Mouse (Mus musculus) forebrain, embryonic 12.5 days (tissue): ENCODE measurements at regions not wholly inside any gene's neighbourhood (a gene's known extent, or its start where the extent isn't known, plus 50 kb on each side); places are given as distances from the start of the nearest gene placed in this dataset.
A peak's percentile ranks its signal among the peaks of the same experiment; 100 is the strongest.

ENCODE experiments used
- ATAC-seq: fragments of 200-750 bp; cut with Nextera tagmentation; 2 replicates; pipeline ENCODE4 v1.8.0; 2017; ENCODE audit warnings: moderate TSS enrichment; ENCODE audit not compliant: low FRiP score
- H3K27ac ChIP-seq: fragments of 300-500 bp; sonication (generic); 2 replicates; pipeline ENCODE4 v1.5.1; 2016; ENCODE audit warnings: mild to moderate bottlenecking
- H3K27me3 ChIP-seq: fragments of 300-500 bp; sonication (generic); 2 replicates; pipeline ENCODE4 v1.6.1; 2016; ENCODE audit warnings: mild to moderate bottlenecking
- H3K36me3 ChIP-seq: fragments of 300-500 bp; sonication (generic); replicated peaks from 2 replicates; pipeline ENCODE4 v1.6.1; 2016; ENCODE audit warnings: mild to moderate bottlenecking
- H3K4me1 ChIP-seq: fragments of 300-500 bp; sonication (generic); 2 replicates; pipeline ENCODE4 v1.6.1; 2016
- H3K4me2 ChIP-seq: fragments of 300-500 bp; sonication (generic); 2 replicates; pipeline ENCODE4 v1.6.1; 2016; ENCODE audit warnings: mild to moderate bottlenecking, moderate library complexity
- H3K4me3 ChIP-seq: fragments of 300-500 bp; sonication (generic); replicated peaks from 2 replicates; pipeline ENCODE4 v1.5.1; 2016; ENCODE audit warnings: mild to moderate bottlenecking
- H3K9ac ChIP-seq: fragments of 300-500 bp; sonication (generic); 2 replicates; pipeline ENCODE4 v1.6.1; 2016; ENCODE audit warnings: mild to moderate bottlenecking
- H3K9me3 ChIP-seq: fragments of 300-500 bp; sonication (generic); 2 replicates; pipeline ENCODE4 v1.6.1; 2016
- WGBS: fragments of 180-500 bp; shearing (Covaris S2); methylation state at CpG from one replicate; pipeline ENCODE4 v1.1.7; 2016; 5-methylcytosine and 5-hydroxymethylcytosine counted together

DNA sequence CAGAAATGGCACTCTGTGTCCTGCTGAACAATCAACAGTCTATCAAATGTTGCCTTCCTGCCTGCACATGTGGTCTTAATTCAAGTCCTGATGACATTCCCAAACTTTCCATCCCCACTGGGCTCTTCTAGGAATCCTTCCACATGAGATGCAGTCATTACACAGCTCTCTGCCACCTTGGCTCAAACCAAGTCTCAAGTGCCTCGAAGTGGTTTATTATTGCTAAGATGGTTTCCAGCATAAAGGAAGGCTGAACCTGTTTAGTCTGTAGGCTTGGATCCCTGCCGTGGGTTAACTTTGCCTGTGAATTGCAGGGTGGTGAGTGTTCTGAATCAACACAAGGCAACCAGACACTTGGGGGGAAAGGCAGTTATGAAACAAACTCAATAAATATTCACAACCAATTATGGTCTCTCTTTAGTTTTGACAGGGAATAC, 293.4 kb upstream of the Acvr2a start:
- Histone ChIP-seq H3K4me3 (no peak overlapping the region), H3K9me3 (no peaks in the 10 kb centered on the region), H3K4me1 (no peaks in the 10 kb centered on the region), H3K27me3 (no peaks in the 10 kb centered on the region), H3K4me2 (no peak overlapping the region), H3K27ac (no peak overlapping the region), H3K36me3 (no peaks in the 10 kb centered on the region), H3K9ac (no peak overlapping the region)
- ATAC-seq, result no peak
- 70% methylated on average over 2 of the region's 2 CpGs for WGBS

- no peak for ATAC-seq
- H3K4me3 ChIP-seq, result no peak overlapping the region
- H3K27me3 ChIP-seq, result 0 out of 2 replicates have a peak, but pooled peaks cover 2% of the 10 kb centered on the region
- WGBS, result 73% methylated on average over 2 of the region's 2 CpGs
- H3K4me2 ChIP-seq, result no peak overlapping the region
- H3K9me3 ChIP-seq, result no peaks in the 10 kb centered on the region
- no peaks in the 10 kb centered on the region for H3K36me3 ChIP-seq
- peaks cover 18% of the 10 kb centered on the region for H3K4me1 ChIP-seq
- H3K9ac ChIP-seq, result no peak overlapping the region
- no peak overlapping the region for H3K27ac ChIP-seq
These were observed 278.5 kb upstream of the Acvr2a start for GRCm38 (mm10) chr2:48535453-48535852.

DNA sequence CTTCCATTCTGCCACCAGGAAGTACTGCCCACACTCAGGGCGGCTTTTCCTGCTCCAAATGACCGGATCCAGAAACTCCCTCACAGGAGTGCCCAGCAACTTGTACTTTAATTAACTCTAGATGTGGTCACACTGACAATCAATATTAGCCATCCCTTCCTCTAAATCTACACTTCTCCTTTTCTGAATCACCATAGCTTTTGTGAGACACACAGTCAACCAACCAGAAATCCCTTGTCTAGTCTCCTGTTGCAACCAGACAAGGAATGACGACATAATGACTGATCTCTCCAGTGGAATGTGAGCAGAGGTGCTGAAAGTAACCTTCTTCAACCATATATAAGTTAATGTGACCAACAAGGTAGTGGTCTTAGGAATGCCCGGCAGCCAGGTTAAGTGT, 277.0 kb upstream of the Acvr2a start:
- H3K4me3 ChIP-seq, result no peak overlapping the region
- WGBS, result 83% methylated on average over 4 of the region's 4 CpGs
- H3K9ac ChIP-seq, result no peak overlapping the region
- no peak overlapping the region for H3K4me2 ChIP-seq
- H3K27ac ChIP-seq, result no peak overlapping the region
- H3K9me3 ChIP-seq, result no peaks in the 10 kb centered on the region
- H3K4me1 ChIP-seq, result peaks cover 18% of the 10 kb centered on the region
- no peaks in the 10 kb centered on the region for H3K36me3 ChIP-seq
- ATAC-seq, result no peak
- H3K27me3 ChIP-seq, result 0 out of 2 replicates have a peak, but pooled peaks cover 2% of the 10 kb centered on the region

- WGBS, result 7% methylated on average over 13 of the region's 13 CpGs
- H3K9ac ChIP-seq, result no peak overlapping the region
- peak overlapping the region; percentile 53 for H3K4me2 ChIP-seq
- peak overlapping the region; percentile 23 for H3K4me3 ChIP-seq
- no peaks in the 10 kb centered on the region for H3K9me3 ChIP-seq
- no peaks in the 10 kb centered on the region for H3K36me3 ChIP-seq
- H3K4me1 ChIP-seq, result peaks cover 18% of the 10 kb centered on the region
- peak; percentile 94 for ATAC-seq
- peak overlapping the region; percentile 88 for H3K27ac ChIP-seq
- H3K27me3 ChIP-seq, result 0 out of 2 replicates have a peak, but pooled peaks cover 2% of the 10 kb centered on the region
These were observed 275.1 kb upstream of the Acvr2a start for GRCm38 (mm10) chr2:48538668-48539341.

GRCm38 (mm10) chr2:48539465-48540055, 274.3 kb upstream of the Acvr2a start:
- no peaks in the 10 kb centered on the region for H3K27me3 ChIP-seq
- peak overlapping the region; percentile 53; the same call in 1 of the 2 replicates for H3K4me2 ChIP-seq
- no peaks in the 10 kb centered on the region for H3K36me3 ChIP-seq
- H3K9me3 ChIP-seq, result no peaks in the 10 kb centered on the region
- ATAC-seq, result peak; percentile 1; the same call in 1 of the 2 replicates
- WGBS, result 61% methylated on average over 4 of the region's 4 CpGs
- H3K27ac ChIP-seq, result peak overlapping the region; percentile 88
- no peak overlapping the region for H3K9ac ChIP-seq
- H3K4me1 ChIP-seq, result peaks cover 18% of the 10 kb centered on the region
- H3K4me3 ChIP-seq, result no peak overlapping the region

DNA sequence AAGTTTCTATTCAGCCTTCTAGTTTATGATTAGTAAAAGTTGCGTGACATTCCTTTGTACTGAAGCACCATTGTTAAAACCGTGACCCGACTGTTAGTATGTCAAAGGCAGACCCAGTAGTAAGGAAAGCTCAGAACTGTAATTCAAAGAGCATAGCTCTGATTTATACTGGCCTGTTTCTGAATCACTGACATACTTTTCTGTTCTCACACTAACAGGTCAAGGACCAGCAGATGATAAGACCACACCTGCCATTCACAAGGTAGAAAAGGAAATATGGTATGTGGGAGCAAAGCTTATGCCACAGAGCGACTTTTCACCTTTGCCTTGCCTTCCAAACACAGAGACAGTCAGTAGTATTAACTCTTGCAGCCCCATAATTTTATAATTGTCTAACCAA, 269.5 kb upstream of the Acvr2a start:
- no peak for ATAC-seq
- H3K4me1 ChIP-seq, result peaks cover 8% of the 10 kb centered on the region; the same call in 1 of the 2 replicates
- H3K9me3 ChIP-seq, result no peaks in the 10 kb centered on the region
- no peaks in the 10 kb centered on the region for H3K27me3 ChIP-seq
- no peak overlapping the region for H3K27ac ChIP-seq
- no peaks in the 10 kb centered on the region for H3K36me3 ChIP-seq
- 88% methylated on average over 4 of the region's 4 CpGs for WGBS
- H3K4me3 ChIP-seq, result no peak overlapping the region
- no peak overlapping the region for H3K4me2 ChIP-seq
- no peak overlapping the region for H3K9ac ChIP-seq

DNA sequence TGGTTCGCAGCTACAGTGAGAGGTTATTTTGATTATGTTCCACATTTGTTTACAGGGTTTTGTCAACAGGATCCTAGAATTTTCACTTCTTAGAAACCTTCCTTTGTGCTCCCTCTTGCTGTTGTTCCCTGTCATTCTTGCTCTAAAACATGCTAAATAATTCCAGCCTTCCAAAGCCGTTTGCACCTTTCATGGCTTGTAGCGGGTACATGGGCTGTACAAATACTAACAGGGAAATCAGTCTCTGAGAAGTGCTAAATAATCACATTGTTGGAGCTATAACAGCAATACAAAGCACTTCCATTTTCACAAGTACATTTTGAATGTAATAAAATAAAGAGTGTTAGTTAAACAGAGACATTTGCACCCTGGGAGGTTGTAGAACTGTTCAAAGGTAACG, 268.8 kb upstream of the Acvr2a start:
- no peak for ATAC-seq
- Histone ChIP-seq H3K4me2 (no peak overlapping the region), H3K9me3 (no peaks in the 10 kb centered on the region), H3K9ac (no peak overlapping the region), H3K27ac (no peak overlapping the region), H3K36me3 (no peaks in the 10 kb centered on the region), H3K4me1 (0 out of 2 replicates have a peak, but pooled peaks cover under 1% of the 10 kb centered on the region), H3K27me3 (no peaks in the 10 kb centered on the region), H3K4me3 (no peak overlapping the region)
- 65% methylated on average over 4 of the region's 4 CpGs for WGBS

- Histone ChIP-seq H3K27ac (no peak overlapping the region), H3K4me2 (no peak overlapping the region), H3K27me3 (no peaks in the 10 kb centered on the region), H3K4me1 (no peaks in the 10 kb centered on the region), H3K4me3 (no peak overlapping the region), H3K36me3 (no peaks in the 10 kb centered on the region), H3K9me3 (no peaks in the 10 kb centered on the region), H3K9ac (no peak overlapping the region)
- ATAC-seq, result no peak
- WGBS, result 61% methylated on average over 4 of the region's 4 CpGs
These were observed 268.2 kb upstream of the Acvr2a start for GRCm38 (mm10) chr2:48545679-48546078.

- Histone ChIP-seq H3K27ac (no peak overlapping the region), H3K9ac (no peak overlapping the region), H3K4me3 (no peak overlapping the region), H3K4me2 (no peak overlapping the region), H3K36me3 (no peaks in the 10 kb centered on the region), H3K9me3 (no peaks in the 10 kb centered on the region), H3K4me1 (no peaks in the 10 kb centered on the region), H3K27me3 (no peaks in the 10 kb centered on the region)
- WGBS, result 95% methylated on average over 4 of the region's 4 CpGs
- no peak for ATAC-seq
These were observed 267.7 kb upstream of the Acvr2a start for GRCm38 (mm10) chr2:48546194-48546593.

DNA sequence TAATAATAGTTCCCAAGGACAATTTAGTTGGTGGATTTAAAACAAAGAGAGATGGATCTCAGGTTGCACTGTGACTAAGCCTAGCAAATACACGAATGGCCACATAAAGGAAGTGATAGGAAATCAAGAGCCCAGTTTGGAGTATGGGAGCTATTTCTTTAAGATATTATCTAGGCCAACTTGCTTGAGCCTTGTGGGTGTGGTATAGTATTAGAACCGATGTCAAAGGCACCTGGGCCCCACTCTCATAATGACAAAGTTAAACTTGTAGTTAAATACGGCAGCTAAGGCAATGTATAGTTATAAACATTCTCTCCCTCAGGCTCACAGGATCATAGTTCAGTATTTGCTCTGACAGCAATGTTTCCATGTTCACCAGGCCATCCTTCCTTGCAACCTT, 257.3 kb upstream of the Acvr2a start:
- Histone ChIP-seq H3K9ac (no peak overlapping the region), H3K9me3 (no peaks in the 10 kb centered on the region)
- no peak for ATAC-seq

DNA sequence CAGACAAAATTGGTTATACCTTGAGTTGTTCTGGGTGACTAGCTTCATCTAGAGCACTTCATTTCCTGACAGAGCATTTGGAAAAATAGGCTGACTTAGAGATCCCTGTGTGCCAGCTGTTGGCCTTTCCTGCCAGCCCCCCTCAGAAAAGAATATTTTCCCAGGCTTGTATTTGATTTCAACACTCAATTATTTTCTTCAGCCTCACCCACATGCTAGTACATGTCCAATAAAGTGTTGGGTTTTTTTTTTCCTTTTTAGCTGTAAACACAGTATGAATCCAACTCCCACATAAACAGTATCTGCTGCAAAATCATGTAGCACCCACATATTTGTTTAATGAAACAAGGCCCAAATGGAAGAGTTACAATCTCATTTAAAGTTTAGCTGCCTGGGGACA, 256.8 kb upstream of the Acvr2a start:
- Histone ChIP-seq H3K4me1 (no peaks in the 10 kb centered on the region), H3K27ac (no peak overlapping the region), H3K36me3 (no peaks in the 10 kb centered on the region), H3K4me2 (no peak overlapping the region), H3K4me3 (no peak overlapping the region), H3K9me3 (no peaks in the 10 kb centered on the region), H3K27me3 (no peaks in the 10 kb centered on the region), H3K9ac (no peak overlapping the region)
- ATAC-seq, result no peak

More for the DNA sequence above, 257.3 kb upstream of the Acvr2a start:
- WGBS, result 82% methylated on average over 3 of the region's 3 CpGs
- no peaks in the 10 kb centered on the region for H3K27me3 ChIP-seq
- no peaks in the 10 kb centered on the region for H3K36me3 ChIP-seq
- no peak overlapping the region for H3K4me2 ChIP-seq
- H3K27ac ChIP-seq, result no peak overlapping the region
- no peak overlapping the region for H3K4me3 ChIP-seq
- no peaks in the 10 kb centered on the region for H3K4me1 ChIP-seq

DNA sequence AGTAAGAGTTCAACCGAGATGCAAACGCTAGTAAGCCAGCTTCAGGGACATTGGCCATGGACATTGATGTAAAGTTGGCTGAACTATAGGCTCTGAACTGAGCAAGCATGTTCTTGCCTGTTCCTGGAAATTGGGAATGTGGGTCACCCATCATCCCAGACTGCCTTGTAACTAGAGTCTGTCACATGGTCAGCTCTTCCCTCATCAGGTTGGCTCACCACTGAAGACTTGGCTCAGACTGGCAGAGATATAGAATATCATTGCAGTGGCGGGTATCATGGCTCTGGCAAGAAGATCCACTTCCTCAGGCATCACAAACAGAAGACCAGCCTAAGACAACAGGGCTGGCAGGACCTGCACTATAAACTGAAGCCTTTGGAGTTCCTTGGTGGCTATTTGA, 255.3 kb upstream of the Acvr2a start:
- 84% methylated on average over 3 of the region's 3 CpGs for WGBS
- no peaks in the 10 kb centered on the region for H3K27me3 ChIP-seq
- no peak overlapping the region for H3K27ac ChIP-seq

GRCm38 (mm10) chr2:48563636-48564035, 250.3 kb upstream of the Acvr2a start:
- peaks cover 4% of the 10 kb centered on the region; the same call in 1 of the 2 replicates for H3K4me1 ChIP-seq
- H3K27me3 ChIP-seq, result no peaks in the 10 kb centered on the region
- H3K9me3 ChIP-seq, result no peaks in the 10 kb centered on the region
- 83% methylated on average over 3 of the region's 3 CpGs for WGBS
- H3K4me3 ChIP-seq, result no peak overlapping the region
- H3K4me2 ChIP-seq, result no peak overlapping the region
- H3K9ac ChIP-seq, result no peak overlapping the region
- no peak for ATAC-seq
- H3K36me3 ChIP-seq, result no peaks in the 10 kb centered on the region
- no peak overlapping the region for H3K27ac ChIP-seq

More for the DNA sequence above, 255.3 kb upstream of the Acvr2a start:
- H3K4me2 ChIP-seq, result no peak overlapping the region
- ATAC-seq, result no peak
- H3K4me1 ChIP-seq, result no peaks in the 10 kb centered on the region
- H3K9me3 ChIP-seq, result no peaks in the 10 kb centered on the region
- no peak overlapping the region for H3K4me3 ChIP-seq
- no peaks in the 10 kb centered on the region for H3K36me3 ChIP-seq
- H3K9ac ChIP-seq, result no peak overlapping the region
